Mouse (Mus musculus) bone marrow macrophage, adult 2 months (primary cell): ENCODE measurements around the gene Heatr5a. TPM values are rescaled to one million over a fixed set of nuclear protein-coding genes. Genes with fewer than 3 reads are reported as not detected.
A peak's percentile ranks its signal among the peaks of the same experiment; 100 is the strongest.

ENCODE experiments used
- H3K27ac ChIP-seq: 2 replicates; pipeline ENCODE4 v1.5.1; 2012; ENCODE audit warnings: low read depth, low read length; ENCODE audit not compliant: insufficient read depth
- H3K4me1 ChIP-seq: 2 replicates; pipeline ENCODE4 v1.6.1; 2012; ENCODE audit warnings: low read length; ENCODE audit not compliant: control insufficient read depth, insufficient read depth
- H3K4me3 ChIP-seq: 2 replicates; pipeline ENCODE4 v1.5.1; 2012; ENCODE audit warnings: mild to moderate bottlenecking, low read length, moderate library complexity; ENCODE audit not compliant: insufficient read depth
- CTCF ChIP-seq: IDR thresholded peaks from 2 replicates; pipeline ENCODE4 v1.5.1; 2012; ENCODE audit warnings: low read depth, mild to moderate bottlenecking, low read length, moderate library complexity
- POLR2A ChIP-seq: IDR thresholded peaks from 2 replicates; pipeline ENCODE4 v1.6.1; 2012; ENCODE audit warnings: mild to moderate bottlenecking, low read depth, low read length, borderline replicate concordance
- polyA plus RNA-seq: library from polyadenylated mRNA; stranded (reverse); fragments of >200 nt; gene quantifications from 2 replicates; pipeline ENCODE4 v1.2.4, GENCODE M21; 2012; ENCODE audit not compliant: missing spikeins, insufficient read depth, insufficient read length

Gene Heatr5a
- polyA plus RNA-seq, 1 experiment, result 41.6 TPM

- peaks cover 3% of the 10 kb centered on the region; the same call in 1 of the 2 replicates for H3K4me1 ChIP-seq
- H3K4me3 ChIP-seq, result no peak overlapping the region
- no peak for TF ChIP-seq CTCF
- no peak for TF ChIP-seq POLR2A
- H3K27ac ChIP-seq, result no peak overlapping the region
Observed at GRCm38 (mm10) chr12:52001544-52001943, 30.4 kb upstream of the Heatr5a start.

GRCm38 (mm10) chr12:51998366-51998932 is 27.3 kb upstream of the Heatr5a start:
- TF ChIP-seq POLR2A (no peak), CTCF (no peak)
- Histone ChIP-seq H3K4me3 (no peak overlapping the region), H3K27ac (no peak overlapping the region), H3K4me1 (0 out of 2 replicates have a peak, but pooled peaks cover 2% of the 10 kb centered on the region)

- Histone ChIP-seq H3K4me3 (no peak overlapping the region), H3K4me1 (0 out of 2 replicates have a peak, but pooled peaks cover 2% of the 10 kb centered on the region), H3K27ac (no peak overlapping the region)
- TF ChIP-seq CTCF, result no peak
- no peak for TF ChIP-seq POLR2A
Observed at GRCm38 (mm10) chr12:51995738-51996536, 24.8 kb upstream of the Heatr5a start.

- Histone ChIP-seq H3K4me3 (no peak overlapping the region), H3K4me1 (peaks cover 12% of the 10 kb centered on the region)
- TF ChIP-seq CTCF (no peak), POLR2A (no peak)
Observed at GRCm38 (mm10) chr12:51990629-51991028, 19.5 kb upstream of the Heatr5a start.

GRCm38 (mm10) chr12:51988536-51988935 is 17.4 kb upstream of the Heatr5a start:
- TF ChIP-seq CTCF (no peak), POLR2A (no peak)
- Histone ChIP-seq H3K27ac (peak overlapping the region; percentile 65), H3K4me3 (no peak overlapping the region), H3K4me1 (peaks cover 22% of the 10 kb centered on the region)

More at GRCm38 (mm10) chr12:51990629-51991028, 19.5 kb upstream of the Heatr5a start:
- no peak overlapping the region for H3K27ac ChIP-seq

GRCm38 (mm10) chr12:51985826-51986225 is 14.7 kb upstream of the Heatr5a start:
- Histone ChIP-seq H3K27ac (no peak overlapping the region), H3K4me1 (peaks cover 26% of the 10 kb centered on the region), H3K4me3 (no peak overlapping the region)
- TF ChIP-seq CTCF, result no peak
- TF ChIP-seq POLR2A, result no peak

GRCm38 (mm10) chr12:51985163-51985748 is 14.1 kb upstream of the Heatr5a start:
- Histone ChIP-seq H3K4me3 (no peak overlapping the region), H3K27ac (no peak overlapping the region), H3K4me1 (peaks cover 26% of the 10 kb centered on the region)
- no peak for TF ChIP-seq CTCF
- TF ChIP-seq POLR2A, result no peak

- TF ChIP-seq CTCF (no peak), POLR2A (no peak)
Observed at GRCm38 (mm10) chr12:51983625-51984024, 12.5 kb upstream of the Heatr5a start.

GRCm38 (mm10) chr12:51976531-51976930 is 5.4 kb upstream of the Heatr5a start:
- no peak overlapping the region for H3K4me3 ChIP-seq
- H3K4me1 ChIP-seq, result peaks cover 21% of the 10 kb centered on the region
- H3K27ac ChIP-seq, result no peak overlapping the region
- TF ChIP-seq CTCF (no peak), POLR2A (no peak)

More at GRCm38 (mm10) chr12:51983625-51984024, 12.5 kb upstream of the Heatr5a start:
- H3K4me1 ChIP-seq, result peaks cover 21% of the 10 kb centered on the region
- no peak overlapping the region for H3K27ac ChIP-seq
- H3K4me3 ChIP-seq, result no peak overlapping the region

GRCm38 (mm10) chr12:51974381-51974780 is 3.3 kb upstream of the Heatr5a start:
- peaks cover 27% of the 10 kb centered on the region for H3K4me1 ChIP-seq
- H3K27ac ChIP-seq, result no peak overlapping the region
- TF ChIP-seq CTCF, result no peak
- no peak for TF ChIP-seq POLR2A
- H3K4me3 ChIP-seq, result no peak overlapping the region
